Mouse (Mus musculus): ENCODE measurements around the gene Sars2. TPM values are rescaled to one million over a fixed set of nuclear protein-coding genes. Genes with fewer than 3 reads are reported as not detected.

Gene Sars2
- total RNA-seq, 4 experiments from 2014 or later: 11.2 to 13.9 (median 12.0) TPM

- no peak for DNase-seq (ENCODE audit: low spot score in 2 of 2)
Observed at GRCm38 (mm10) chr7:28778825-28779224, 37.0 kb downstream of the Sars2 start.

DNA sequence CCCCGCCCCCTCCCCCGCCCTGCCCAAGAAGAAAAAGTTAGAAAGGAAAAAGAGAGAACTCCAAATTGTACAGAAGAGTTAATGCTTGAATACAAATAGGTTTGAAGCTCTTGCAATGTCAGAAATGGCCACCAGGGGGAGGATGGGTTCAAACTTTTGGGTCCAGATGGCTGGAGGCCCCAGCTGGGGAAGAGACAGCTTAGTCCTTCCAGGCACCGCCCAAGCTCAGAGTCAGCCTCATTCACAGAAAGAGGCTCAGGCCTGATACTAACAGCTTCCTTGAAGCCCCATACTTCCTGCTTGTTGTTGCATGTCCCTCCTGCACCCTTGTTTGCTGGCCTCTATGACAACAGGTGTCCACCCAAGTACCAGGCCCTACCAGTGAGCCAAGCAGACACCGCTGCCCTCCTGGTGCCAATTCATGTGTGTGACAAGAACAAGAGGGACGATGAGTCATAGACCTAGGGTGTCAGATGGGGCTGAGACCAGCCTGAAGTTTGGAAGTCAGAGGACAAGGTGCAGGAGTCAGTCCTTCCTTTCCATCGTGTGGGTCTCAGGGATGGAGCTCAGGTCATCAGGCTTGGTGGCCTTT, 38.4 kb downstream of the Sars2 start:
- peak; percentile 82 to 93 for DNase-seq (ENCODE audit: low spot score in 2 of 2)

- DNase-seq (ENCODE audit: low spot score in 2 of 2): no peak
Observed at GRCm38 (mm10) chr7:28780857-28781256, 39.1 kb downstream of the Sars2 start.

DNA sequence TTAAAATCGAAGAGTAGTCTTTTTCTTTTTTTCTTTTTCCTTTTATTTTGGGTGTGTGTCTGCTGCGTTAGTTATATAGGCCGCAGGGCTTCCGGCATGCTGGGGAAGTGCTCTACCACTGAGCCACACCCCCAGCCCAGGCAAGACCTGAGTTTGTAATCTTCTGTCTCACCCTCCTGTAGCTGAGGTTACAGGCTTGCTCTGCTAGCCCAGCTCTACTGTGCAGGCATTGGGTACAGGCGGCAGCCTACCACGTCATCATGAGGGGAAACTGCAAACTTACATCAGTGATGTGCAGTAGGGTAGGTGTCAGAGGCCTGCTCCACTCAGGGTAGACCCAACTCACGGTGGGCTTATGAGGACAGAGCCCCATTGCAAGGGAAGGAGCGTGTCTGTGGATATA, 39.5 kb downstream of the Sars2 start:
- DNase-seq (ENCODE audit: low spot score in 2 of 2): no peak

DNA sequence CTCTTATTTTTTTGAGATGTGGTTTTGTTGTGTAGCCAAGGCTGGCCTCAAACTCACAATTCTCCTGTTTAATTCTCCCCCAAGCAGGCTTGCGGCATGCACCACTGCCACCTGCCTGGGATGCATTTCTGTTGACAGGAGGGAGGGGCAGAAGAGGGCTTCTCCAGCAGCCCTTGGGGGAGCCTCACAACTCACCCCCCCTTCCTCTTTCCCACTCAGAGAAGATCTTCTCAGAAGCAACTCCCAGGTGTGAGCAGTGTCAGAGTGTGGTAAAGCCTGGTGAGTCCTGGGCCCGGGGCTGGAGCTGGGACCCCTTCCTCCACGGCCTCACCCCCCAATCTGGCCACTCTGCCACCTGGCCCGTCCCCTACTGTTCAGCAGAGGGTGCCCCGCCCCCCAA, 43.4 kb downstream of the Sars2 start:
- no peak for DNase-seq (ENCODE audit: low spot score in 2 of 2)

DNA sequence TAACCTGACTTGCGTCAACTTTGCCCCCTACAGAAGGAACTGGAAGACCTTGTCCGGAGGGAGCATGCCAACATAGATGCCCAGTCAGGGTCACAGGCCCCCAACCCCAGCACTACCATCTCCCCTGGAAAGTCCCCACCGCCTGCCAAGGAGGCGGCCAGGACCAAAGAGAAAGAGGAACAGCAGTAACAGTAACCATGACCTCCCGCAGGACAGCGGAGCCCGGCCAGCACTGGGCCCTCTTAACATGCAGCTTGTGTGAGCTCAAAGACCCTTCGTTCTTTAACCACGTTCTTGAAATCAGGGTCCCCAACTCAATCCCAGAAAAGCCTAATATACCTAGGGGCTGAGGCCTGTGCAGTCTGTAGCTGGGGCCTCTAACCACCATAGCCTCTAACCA, 46.1 kb downstream of the Sars2 start:
- no peak for DNase-seq (ENCODE audit: low spot score in 2 of 2)

- DNase-seq (ENCODE audit: low spot score in 2 of 2): no peak
Observed at GRCm38 (mm10) chr7:28788307-28789195, 46.8 kb downstream of the Sars2 start, which contains the start of gene Rinl. Gene Rinl, plus strand, starts transcription at chr7:28788969.

DNA sequence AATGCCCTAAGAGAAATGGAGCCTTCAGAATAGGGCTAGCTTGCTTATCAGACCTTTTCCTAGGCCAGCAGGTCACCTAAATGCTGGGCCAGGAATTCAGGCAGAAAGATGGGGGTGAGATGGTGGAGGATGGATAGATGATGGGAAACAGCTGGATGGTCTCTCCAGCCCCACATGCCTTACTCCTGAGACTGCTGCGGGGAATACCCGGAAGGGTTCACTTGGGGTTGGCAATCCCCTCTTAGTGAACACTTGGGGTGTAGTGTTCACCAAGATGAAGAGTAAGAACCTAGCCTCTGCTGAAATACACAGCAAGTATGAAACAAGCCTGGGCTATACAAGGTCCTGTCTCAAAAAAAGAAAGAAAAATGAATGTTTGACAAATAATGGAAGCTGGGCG, 47.4 kb downstream of the Sars2 start:
- DNase-seq (ENCODE audit: low spot score in 2 of 2): no peak

GRCm38 (mm10) chr7:28790066-28790806, 48.4 kb downstream of the Sars2 start:
- no peak for DNase-seq (ENCODE audit: low spot score in 2 of 2)

DNA sequence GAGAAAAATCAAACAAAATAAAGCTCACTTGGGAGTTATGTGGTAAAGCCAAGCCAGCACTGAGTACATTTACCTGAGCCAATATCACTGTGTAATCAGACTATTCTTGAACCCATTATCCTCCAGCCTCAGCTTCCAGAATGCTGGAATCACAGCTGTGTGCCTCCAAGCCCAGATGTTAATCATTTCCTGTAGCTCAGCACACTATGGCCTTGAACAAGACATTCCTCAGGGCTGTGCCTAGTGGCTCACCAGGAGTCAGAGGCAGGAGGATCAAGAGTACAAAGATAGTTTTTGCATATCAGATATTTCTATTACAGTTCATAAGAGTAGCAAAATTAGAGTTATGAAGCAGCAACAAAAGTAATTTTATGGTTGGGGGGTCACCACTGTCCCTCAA, 49.9 kb downstream of the Sars2 start:
- DNase-seq (ENCODE audit: low spot score in 2 of 2): no peak

DNA sequence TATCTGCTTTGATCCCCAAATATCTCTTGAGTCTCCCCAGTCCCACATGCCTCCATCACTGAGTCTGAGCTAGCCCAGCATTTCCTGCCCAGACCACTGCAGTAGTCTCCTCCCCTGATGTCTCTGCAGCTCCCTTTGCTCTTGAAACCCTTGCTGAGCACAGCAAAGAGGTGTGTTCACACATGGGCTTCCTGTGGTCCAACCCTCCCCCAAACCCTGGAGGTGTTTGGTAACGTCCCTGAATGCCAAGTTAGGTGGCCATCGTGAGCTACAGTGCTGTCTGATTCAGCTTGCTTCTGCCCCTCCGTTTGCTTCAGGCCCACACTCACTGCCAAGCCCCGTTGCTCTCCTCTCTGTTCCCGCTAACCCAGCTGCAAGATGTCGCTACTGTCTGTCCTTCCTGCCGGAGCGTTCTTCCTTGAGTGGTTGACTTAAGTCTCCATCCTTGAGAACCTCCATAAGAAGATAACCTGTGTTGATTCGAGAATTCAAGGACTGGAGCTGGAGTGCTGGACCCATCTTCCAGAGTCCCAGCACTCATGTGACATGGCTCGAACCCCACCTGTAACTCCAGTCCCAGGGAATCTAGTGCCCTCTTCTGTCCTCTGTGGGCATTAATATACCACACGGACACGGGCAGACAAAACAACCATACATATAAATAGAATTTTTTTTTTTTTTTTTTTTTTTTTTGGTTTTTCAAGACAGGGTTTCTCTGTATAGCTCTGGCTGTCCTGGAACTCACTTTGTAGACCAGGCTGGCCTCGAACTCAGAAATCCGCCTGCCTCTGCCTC, 50.8 kb downstream of the Sars2 start:
- DNase-seq (ENCODE audit: low spot score in 2 of 2): no peak

DNA sequence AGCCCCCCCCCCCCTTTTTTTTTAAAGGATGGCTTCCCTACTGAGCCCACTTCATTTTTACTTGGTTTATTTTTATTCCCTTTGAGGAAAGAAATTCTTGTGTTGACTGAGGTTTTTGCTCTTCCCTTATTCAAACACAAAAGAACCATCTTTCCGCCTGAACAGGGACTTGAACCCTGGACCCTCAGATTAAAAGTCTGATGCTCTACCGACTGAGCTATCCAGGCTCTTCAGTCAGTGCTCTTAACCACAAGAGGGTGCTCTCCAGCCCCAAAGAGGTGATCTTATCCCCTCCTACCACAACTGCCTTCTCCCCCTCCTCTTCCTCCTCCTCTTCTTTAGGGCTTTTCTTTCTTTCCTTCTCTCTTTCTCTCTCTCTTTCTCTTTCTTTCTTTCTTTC, 52.0 kb downstream of the Sars2 start:
- no peak for DNase-seq (ENCODE audit: low spot score in 2 of 2)

- DNase-seq (ENCODE audit: low spot score in 2 of 2): no peak
Observed at GRCm38 (mm10) chr7:28794496-28794895, 52.7 kb downstream of the Sars2 start.

- DNase-seq (ENCODE audit: low spot score in 2 of 2): no peak
Observed at GRCm38 (mm10) chr7:28795832-28796231, 54.0 kb downstream of the Sars2 start.

GRCm38 (mm10) chr7:28796562-28796975, 54.8 kb downstream of the Sars2 start:
- peak in 1 of 2 experiments; percentile 76 for DNase-seq (ENCODE audit: low spot score in 2 of 2)

GRCm38 (mm10) chr7:28799994-28800393, 58.2 kb downstream of the Sars2 start:
- DNase-seq (ENCODE audit: low spot score in 2 of 2): no peak

- no peak for DNase-seq (ENCODE audit: low spot score in 2 of 2)
Observed at GRCm38 (mm10) chr7:28801451-28801850, 59.7 kb downstream of the Sars2 start.

GRCm38 (mm10) chr7:28801901-28802670, 60.3 kb downstream of the Sars2 start:
- no peak for DNase-seq (ENCODE audit: low spot score in 2 of 2)

GRCm38 (mm10) chr7:28802846-28803588, 61.2 kb downstream of the Sars2 start:
- no peak for DNase-seq (ENCODE audit: low spot score in 2 of 2)

Data from layer of hippocampus, adult 8-10 months (tissue).